Mouse (Mus musculus) embryonic facial prominence, embryonic 12.5 days (tissue): ENCODE measurements around the gene Ampd3. TPM values are rescaled to one million over a fixed set of nuclear protein-coding genes. Genes with fewer than 3 reads are reported as not detected.

Experiments used
- ATAC-seq: fragments of 200-750 bp; cut with Nextera tagmentation; 2 replicates; pipeline ENCODE4 v1.8.0; 2017; ENCODE audit not compliant: insufficient number of reproducible peaks, insufficient read depth, low FRiP score, low TSS enrichment
- H3K27ac ChIP-seq: fragments of 300-500 bp; sonication (generic); 2 replicates; pipeline ENCODE4 v1.5.1; 2016; ENCODE audit warnings: mild to moderate bottlenecking
- H3K27me3 ChIP-seq: fragments of 300-500 bp; sonication (generic); 2 replicates; pipeline ENCODE4 v1.6.1; 2016; ENCODE audit warnings: mild to moderate bottlenecking, moderate library complexity
- H3K36me3 ChIP-seq: fragments of 300-500 bp; sonication (generic); 2 replicates; pipeline ENCODE4 v1.6.1; 2016; ENCODE audit warnings: mild to moderate bottlenecking
- H3K4me1 ChIP-seq: fragments of 300-500 bp; sonication (generic); 2 replicates; pipeline ENCODE4 v1.6.1; 2016
- H3K4me2 ChIP-seq: fragments of 300-500 bp; sonication (generic); replicated peaks from 2 replicates; pipeline ENCODE4 v1.6.1; 2016; ENCODE audit warnings: mild to moderate bottlenecking, moderate library complexity
- H3K4me3 ChIP-seq: fragments of 300-500 bp; sonication (generic); 2 replicates; pipeline ENCODE4 v1.5.1; 2016; ENCODE audit warnings: mild to moderate bottlenecking
- H3K9ac ChIP-seq: fragments of 300-500 bp; sonication (generic); 2 replicates; pipeline ENCODE4 v1.6.1; 2016; ENCODE audit warnings: mild to moderate bottlenecking, moderate library complexity
- H3K9me3 ChIP-seq: fragments of 300-500 bp; sonication (generic); 2 replicates; pipeline ENCODE4 v1.6.1; 2016; ENCODE audit warnings: mild to moderate bottlenecking, moderate library complexity
- WGBS: fragments of 180-500 bp; shearing (Covaris S2); methylation state at CpG from one replicate; pipeline ENCODE4 v1.1.7; 2016; 5-methylcytosine and 5-hydroxymethylcytosine counted together
- polyA plus RNA-seq: library from polyadenylated mRNA; unstranded; fragments of >200 nt; fragmentation: Nextera tagmentation; extraction: Ambion mirVana; gene quantifications from 2 replicates; pipeline ENCODE4 v1.2.1, GENCODE M21; 2016

Ampd3 gene
- polyA plus RNA-seq, 1 experiment from 2014 or later, result 3.2 TPM

DNA sequence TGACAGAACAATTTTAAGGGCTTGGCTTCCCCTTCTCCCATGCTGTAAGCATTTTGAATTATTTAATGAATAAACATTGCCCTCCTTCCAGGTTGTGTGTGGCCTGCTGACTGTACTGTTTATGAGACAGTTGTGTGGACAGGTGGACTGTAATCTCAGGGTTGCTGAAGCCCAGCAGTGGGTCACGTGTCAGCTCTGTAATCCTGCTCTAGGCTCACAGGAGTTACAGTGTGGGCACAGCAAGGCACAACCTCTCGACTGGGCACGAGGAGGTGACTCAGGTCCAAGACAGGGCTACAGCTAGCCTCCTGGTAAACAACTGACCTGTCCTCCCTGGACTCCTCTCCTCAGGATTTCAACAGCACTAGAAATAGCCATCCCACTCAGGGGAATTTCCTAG is 4.3 kb downstream of the Ampd3 start:
- H3K9me3 ChIP-seq, result no peaks in the 10 kb centered on the region
- no peak for ATAC-seq
- H3K4me3 ChIP-seq, result no peak overlapping the region
- H3K4me2 ChIP-seq, result no peak overlapping the region
- H3K36me3 ChIP-seq, result no peaks in the 10 kb centered on the region
- peaks cover 19% of the 10 kb centered on the region; the same call in 1 of the 2 replicates for H3K4me1 ChIP-seq
- no peak overlapping the region for H3K9ac ChIP-seq
- H3K27me3 ChIP-seq, result peaks cover 23% of the 10 kb centered on the region
- WGBS, result 82% methylated on average over 3 of the region's 3 CpGs
- H3K27ac ChIP-seq, result no peak overlapping the region

DNA sequence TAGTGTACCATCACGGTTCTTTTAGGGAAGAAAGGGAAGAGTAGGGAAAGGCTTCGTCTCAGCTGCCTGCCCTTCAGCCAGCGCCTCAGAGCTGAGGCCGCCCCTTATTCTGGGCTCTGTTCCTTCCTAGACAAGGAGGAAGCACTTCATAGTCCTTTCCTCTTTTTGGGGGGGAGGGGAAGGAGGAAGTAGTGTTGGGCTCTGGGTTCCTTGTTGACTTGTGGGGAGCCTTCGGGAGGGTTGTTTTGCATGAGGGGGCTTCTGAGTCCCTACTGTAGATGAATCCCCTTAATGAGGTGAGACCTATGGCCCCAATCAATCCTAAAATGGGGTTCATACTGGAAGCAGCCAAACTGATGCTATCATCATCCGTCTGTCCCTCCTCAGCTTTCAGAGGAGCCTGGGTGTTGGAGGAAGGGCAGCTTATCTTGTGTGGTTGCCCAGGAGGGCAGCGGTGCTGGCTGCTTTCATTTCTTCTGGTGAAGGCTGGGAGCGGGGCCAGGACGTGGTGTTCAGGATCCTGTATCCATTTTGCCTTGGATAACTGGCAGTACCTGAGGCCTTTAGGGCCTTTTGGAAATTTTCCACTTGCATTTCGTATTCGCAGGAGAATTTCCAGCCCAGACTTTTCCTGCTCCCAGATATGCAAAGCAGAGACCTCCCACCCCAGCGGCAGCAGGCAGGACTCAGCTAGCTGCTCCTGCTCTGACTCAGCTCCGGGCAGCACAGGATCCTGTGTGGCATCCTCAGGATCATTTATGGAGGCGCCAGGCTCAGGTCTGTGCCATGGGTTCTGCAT is 5.4 kb downstream of the Ampd3 start:
- Histone ChIP-seq H3K27me3 (peaks cover 14% of the 10 kb centered on the region), H3K9me3 (no peaks in the 10 kb centered on the region), H3K4me2 (peak overlapping the region; percentile 21; the same call in 1 of the 2 replicates), H3K4me3 (no peak overlapping the region), H3K36me3 (no peaks in the 10 kb centered on the region), H3K27ac (peak overlapping the region; percentile 19), H3K9ac (no peak overlapping the region), H3K4me1 (peaks cover 21% of the 10 kb centered on the region; the same call in 1 of the 2 replicates)
- ATAC-seq, result no peak
- 36% methylated on average over 14 of the region's 14 CpGs for WGBS

DNA sequence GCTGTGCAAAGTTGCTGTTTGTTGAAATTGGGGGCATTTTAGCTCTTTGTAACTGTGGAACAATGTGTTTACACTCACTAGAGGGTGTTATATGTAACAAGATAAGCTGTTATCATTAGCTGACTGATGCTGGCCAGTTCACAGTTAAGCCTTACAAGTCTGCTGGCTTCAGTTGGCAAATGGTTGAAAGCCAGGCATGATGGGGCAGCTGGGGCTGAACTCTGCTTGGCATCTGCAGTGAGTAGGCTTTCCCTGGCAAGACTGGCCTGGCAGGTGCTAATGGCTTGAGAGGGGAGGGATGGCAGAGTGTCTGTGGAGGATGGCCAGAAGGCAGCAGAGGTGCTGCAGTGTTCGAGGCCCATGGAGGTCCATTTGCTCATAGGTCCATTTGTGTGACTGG is 6.1 kb downstream of the Ampd3 start:
- Histone ChIP-seq H3K4me3 (no peak overlapping the region), H3K36me3 (no peaks in the 10 kb centered on the region), H3K9me3 (no peaks in the 10 kb centered on the region), H3K4me1 (peaks cover 21% of the 10 kb centered on the region; the same call in 1 of the 2 replicates), H3K4me2 (peak overlapping the region; percentile 21; the same call in 1 of the 2 replicates), H3K27ac (peak overlapping the region; percentile 19), H3K9ac (no peak overlapping the region), H3K27me3 (peaks cover 7% of the 10 kb centered on the region)
- 88% methylated on average over 1 of the region's 1 CpGs for WGBS
- no peak for ATAC-seq

DNA sequence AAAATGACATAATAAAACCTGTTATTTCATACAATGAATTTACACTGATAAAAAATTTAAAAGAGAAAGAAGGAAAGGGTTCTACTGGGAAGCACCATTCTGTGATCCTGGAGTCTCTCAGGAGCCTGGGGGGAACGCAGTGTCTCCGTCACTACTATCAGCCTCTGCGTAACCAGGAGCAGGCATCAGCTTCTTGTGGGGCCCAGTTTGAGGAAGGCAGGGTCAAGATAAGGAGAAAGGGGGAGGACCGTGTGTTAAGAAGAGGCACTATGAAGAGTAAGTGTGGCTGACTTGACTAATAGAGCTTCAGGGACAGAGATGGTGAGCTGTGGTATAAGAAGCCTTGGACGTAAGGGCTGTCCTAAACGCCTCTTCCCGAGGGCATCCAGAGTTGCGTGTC is 6.7 kb downstream of the Ampd3 start:
- H3K36me3 ChIP-seq, result no peaks in the 10 kb centered on the region
- H3K4me1 ChIP-seq, result peaks cover 21% of the 10 kb centered on the region; the same call in 1 of the 2 replicates
- H3K27ac ChIP-seq, result no peak overlapping the region
- ATAC-seq, result no peak
- WGBS, result 85% methylated on average over 8 of the region's 8 CpGs
- no peak overlapping the region for H3K9ac ChIP-seq
- H3K4me2 ChIP-seq, result no peak overlapping the region
- H3K27me3 ChIP-seq, result peaks cover under 1% of the 10 kb centered on the region; the same call in 1 of the 2 replicates
- H3K9me3 ChIP-seq, result no peaks in the 10 kb centered on the region
- H3K4me3 ChIP-seq, result no peak overlapping the region

DNA sequence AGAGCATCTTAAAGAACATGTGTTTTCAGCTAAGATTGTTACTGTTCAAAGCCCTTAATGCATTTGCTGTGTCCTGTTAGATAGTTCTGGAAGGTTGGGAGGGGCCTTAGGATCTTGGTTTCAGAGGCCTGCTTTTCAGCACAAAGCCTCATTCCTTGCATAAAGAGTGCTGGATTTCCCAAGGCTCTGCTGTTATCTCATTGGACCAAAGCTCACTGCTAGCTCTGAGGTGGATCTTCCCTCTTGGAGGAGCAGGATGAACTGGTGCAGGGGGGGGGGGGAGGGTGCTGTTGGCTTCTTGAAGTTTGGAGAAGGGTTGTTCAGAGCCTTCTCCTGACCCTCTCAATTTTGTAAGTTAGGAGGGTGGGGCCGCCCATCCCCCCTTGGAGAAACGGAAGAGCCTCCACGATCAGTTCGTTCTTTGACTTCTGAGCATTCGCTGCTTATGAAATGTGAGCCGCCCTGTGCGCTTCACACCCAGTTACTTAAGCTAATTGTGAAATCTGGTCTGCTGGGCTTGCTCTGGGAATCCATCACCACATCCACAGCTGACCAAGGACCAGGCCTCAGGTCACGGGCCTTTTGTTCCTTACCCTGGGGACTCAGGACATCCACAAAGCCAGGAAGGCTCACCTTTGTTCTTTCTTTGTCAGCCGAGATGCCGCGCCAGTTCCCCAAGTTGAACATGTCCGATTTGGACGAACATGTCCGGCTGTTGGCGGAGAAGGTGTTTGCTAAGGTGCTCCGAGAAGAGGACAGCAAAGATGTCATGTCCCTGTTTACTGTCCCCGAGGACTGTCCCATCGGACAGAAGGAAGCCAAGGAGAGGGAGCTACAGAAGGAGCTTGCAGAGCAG is 9.4 kb downstream of the Ampd3 start:
- no peaks in the 10 kb centered on the region for H3K36me3 ChIP-seq
- WGBS, result 78% methylated on average over 18 of the region's 18 CpGs
- no peak overlapping the region for H3K9ac ChIP-seq
- peaks cover 37% of the 10 kb centered on the region for H3K4me1 ChIP-seq
- no peak for ATAC-seq
- no peak overlapping the region for H3K4me2 ChIP-seq
- no peak overlapping the region for H3K27ac ChIP-seq
- no peaks in the 10 kb centered on the region for H3K9me3 ChIP-seq
- H3K27me3 ChIP-seq, result no peaks in the 10 kb centered on the region
- H3K4me3 ChIP-seq, result no peak overlapping the region

DNA sequence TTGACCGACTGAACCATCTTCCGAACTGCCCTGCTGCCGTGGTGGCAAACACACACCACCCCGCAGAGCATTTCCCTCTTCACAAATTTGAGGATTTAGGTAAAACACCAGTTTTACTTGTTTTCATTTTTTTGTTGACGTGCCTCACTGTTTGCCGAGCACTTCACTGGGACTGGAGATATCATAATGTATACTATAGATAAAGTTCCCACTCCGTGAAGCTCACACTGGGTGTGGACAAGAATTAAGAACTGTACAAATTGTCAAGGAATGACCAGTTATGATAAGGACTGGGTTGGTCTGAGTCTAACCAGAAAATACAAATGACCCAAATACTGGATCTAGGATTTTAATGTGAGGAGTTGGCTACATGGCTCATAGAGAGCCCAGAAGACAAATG is 10.9 kb downstream of the Ampd3 start:
- Histone ChIP-seq H3K27me3 (no peaks in the 10 kb centered on the region), H3K4me1 (peaks cover 36% of the 10 kb centered on the region), H3K9ac (no peak overlapping the region), H3K9me3 (no peaks in the 10 kb centered on the region), H3K36me3 (no peaks in the 10 kb centered on the region), H3K4me2 (no peak overlapping the region), H3K4me3 (no peak overlapping the region), H3K27ac (no peak overlapping the region)
- WGBS, result 95% methylated on average over 7 of the region's 7 CpGs
- no peak for ATAC-seq

DNA sequence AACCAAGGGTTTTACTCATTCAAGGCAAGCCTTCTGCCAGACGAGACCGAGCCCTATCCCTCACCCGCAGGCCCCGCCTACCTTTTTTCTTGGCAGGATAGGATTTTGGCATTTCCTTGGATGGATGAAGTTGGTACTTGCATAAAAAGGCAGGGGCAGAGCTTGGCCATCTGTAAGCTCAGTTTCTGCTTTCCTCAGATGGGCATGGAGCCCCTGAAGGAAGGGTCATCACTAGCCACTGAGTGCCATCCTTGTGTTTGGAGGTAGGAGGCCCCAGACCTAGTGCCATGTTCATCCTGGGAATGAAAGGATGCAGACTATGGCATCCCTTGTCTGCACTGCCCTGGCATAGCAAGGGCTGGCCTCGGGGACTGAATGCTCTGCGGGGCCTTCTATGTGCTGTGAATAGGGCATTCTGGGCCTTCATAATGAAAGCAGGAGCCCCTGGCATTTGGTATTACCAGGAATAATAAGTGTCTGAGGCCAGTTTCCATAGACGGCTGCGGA is 11.7 kb downstream of the Ampd3 start:
- WGBS, result 88% methylated on average over 8 of the region's 8 CpGs
- no peaks in the 10 kb centered on the region for H3K36me3 ChIP-seq
- no peaks in the 10 kb centered on the region for H3K9me3 ChIP-seq
- H3K4me1 ChIP-seq, result peaks cover 33% of the 10 kb centered on the region
- H3K4me2 ChIP-seq, result no peak overlapping the region
- no peak overlapping the region for H3K27ac ChIP-seq
- H3K4me3 ChIP-seq, result no peak overlapping the region
- no peak for ATAC-seq
- no peaks in the 10 kb centered on the region for H3K27me3 ChIP-seq
- no peak overlapping the region for H3K9ac ChIP-seq

DNA sequence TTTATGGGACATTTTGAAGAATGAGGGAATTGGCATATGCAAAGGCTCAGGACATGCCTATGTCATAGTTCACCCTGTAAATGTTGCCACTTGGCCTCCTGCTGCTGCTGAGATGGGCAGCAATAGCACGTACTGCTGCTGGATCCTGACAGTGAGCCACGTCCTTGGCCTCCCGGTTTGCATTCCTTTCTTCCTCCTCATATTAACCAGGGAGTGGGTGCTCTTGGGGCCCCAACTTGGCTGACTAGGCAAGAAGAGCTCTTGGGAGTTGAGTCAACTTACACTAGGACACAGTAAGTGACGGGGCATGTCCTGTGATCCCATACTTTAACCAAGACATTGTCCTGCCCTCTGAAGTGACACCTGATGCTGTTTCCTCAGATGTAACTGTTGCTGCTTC is 12.5 kb downstream of the Ampd3 start:
- Histone ChIP-seq H3K4me2 (no peak overlapping the region), H3K36me3 (no peaks in the 10 kb centered on the region), H3K9ac (no peak overlapping the region), H3K27me3 (no peaks in the 10 kb centered on the region), H3K27ac (no peak overlapping the region; the same call in 1 of the 2 replicates), H3K4me3 (no peak overlapping the region), H3K4me1 (peaks cover 38% of the 10 kb centered on the region), H3K9me3 (no peaks in the 10 kb centered on the region)
- ATAC-seq, result no peak
- 82% methylated on average over 4 of the region's 4 CpGs for WGBS

DNA sequence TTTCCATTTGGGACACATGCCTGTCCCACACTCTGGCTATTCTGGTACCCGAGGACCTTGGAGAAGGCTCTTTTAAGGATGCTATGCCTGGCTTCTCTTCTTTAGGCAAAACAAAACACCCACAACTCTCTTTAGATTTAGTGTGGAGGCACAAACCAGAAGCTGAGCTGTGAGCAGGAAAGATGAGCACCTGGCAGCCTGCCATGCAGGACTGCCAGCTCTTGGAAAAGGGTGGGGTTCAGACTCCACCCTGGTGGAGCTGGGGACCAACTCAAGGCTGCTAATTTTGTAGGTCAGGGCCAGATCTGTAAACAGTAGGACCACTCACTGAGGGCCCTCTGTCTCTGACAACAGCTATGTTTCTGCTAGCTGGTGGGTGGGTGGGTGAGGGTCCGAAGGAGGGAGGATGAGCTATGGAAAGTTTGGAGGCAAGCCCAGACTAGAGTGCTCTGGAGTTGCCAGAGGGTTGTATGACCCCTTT is 13.3 kb downstream of the Ampd3 start:
- Histone ChIP-seq H3K4me1 (peaks cover 38% of the 10 kb centered on the region), H3K27ac (peak overlapping the region; percentile 32)
- ATAC-seq, result no peak

DNA sequence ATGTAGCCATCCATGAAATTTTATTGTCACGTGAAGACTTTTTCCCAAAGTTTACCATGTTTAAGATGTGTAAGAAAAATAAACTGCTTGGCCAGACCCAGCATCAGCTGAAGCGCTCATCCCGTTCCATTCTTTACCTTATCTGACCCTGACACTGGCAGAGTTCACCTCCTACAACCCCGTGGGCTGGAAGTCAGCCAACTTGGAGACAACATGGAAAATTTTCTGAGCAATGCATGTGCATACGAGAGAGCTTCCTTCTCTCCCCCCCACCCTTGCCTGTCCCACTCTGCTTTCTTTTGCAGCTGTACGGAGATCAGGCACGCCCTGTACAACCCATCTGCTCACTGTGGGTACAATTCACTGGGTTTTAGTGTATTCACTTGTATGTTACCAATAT is 14.1 kb downstream of the Ampd3 start:
- no peak overlapping the region for H3K4me3 ChIP-seq
- no peak overlapping the region for H3K9ac ChIP-seq
- no peak overlapping the region for H3K4me2 ChIP-seq
- no peak for ATAC-seq
- H3K9me3 ChIP-seq, result no peaks in the 10 kb centered on the region
- H3K36me3 ChIP-seq, result no peaks in the 10 kb centered on the region
- 61% methylated on average over 7 of the region's 7 CpGs for WGBS
- peaks cover 34% of the 10 kb centered on the region for H3K4me1 ChIP-seq
- H3K27ac ChIP-seq, result no peak overlapping the region
- no peaks in the 10 kb centered on the region for H3K27me3 ChIP-seq

More for the DNA sequence above, 13.3 kb downstream of the Ampd3 start:
- no peaks in the 10 kb centered on the region for H3K27me3 ChIP-seq
- H3K36me3 ChIP-seq, result no peaks in the 10 kb centered on the region
- no peak overlapping the region for H3K4me2 ChIP-seq
- no peak overlapping the region for H3K9ac ChIP-seq
- H3K9me3 ChIP-seq, result no peaks in the 10 kb centered on the region
- 81% methylated on average over 2 of the region's 2 CpGs for WGBS
- H3K4me3 ChIP-seq, result no peak overlapping the region

DNA sequence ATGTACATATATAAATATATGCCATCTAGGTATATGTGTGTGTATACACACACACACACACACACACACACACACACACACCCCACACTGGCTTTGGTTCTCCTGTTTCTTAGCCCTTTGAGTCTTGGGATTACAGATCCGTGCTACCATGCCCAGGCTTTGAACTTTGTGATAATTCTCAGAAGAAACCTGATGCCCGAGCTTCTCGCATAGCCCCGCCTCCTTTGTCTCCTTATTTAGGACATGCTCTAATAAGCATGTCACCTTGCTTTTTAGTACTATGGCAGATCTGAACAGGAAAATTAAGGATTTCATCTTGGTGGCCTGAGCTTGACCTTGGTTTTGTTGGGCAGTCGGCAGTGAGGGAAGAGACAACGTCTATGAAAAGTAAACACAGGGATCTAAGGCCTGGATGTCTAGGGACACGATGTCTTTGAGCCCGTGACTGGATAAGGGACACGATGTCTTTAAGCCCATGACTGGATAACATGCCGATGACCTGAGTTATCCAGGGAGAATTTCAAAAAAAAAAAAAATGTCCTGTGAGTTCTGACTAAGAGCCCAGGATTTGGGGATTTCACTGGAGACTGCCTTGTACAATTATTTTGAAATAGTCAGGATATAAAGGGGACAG is 15.0 kb downstream of the Ampd3 start:
- Histone ChIP-seq H3K36me3 (no peaks in the 10 kb centered on the region), H3K9ac (no peak overlapping the region), H3K4me3 (no peak overlapping the region), H3K4me2 (no peak overlapping the region), H3K27me3 (no peaks in the 10 kb centered on the region), H3K27ac (no peak overlapping the region), H3K4me1 (peaks cover 30% of the 10 kb centered on the region), H3K9me3 (no peaks in the 10 kb centered on the region)
- 32% methylated on average over 10 of the region's 10 CpGs for whole genome bisulfite sequencing
- no peak for ATAC-seq
